ENCODE assay signal across 10 mouse cellular contexts in genomic region chr1:166045060-166045893, GRCm38 (mm10). TPM values are rescaled to one million over a fixed set of nuclear protein-coding genes. Genes with fewer than 3 reads are reported as not detected.
A peak's percentile ranks its signal among the peaks of the same experiment; 100 is the strongest.
DNase-seq lines count a peak whose midpoint lies in the region; ATAC-seq and TF ChIP-seq lines count a peak whose summit lies in the region.
"Had no signal": no experiment of that assay in that cellular context is flagged by ENCODE, and none has a peak within 500 bp of the region (broad histone marks: within the 10 kb centered on the region; RNA-seq: fewer than 3 reads in every experiment).

No protein-coding gene starts in this region.

- no peak overlapping the region; the same call in 1 of the 2 replicates for H3K4me3 ChIP-seq in heart, embryonic 10.5 days
- no peak overlapping the region for H3K4me3 ChIP-seq in hindbrain, embryonic 12.5 days
- H3K4me3 ChIP-seq in midbrain, embryonic 15.5 days, result no peak overlapping the region

- in situ Hi-C loops in Patski (cut with MboI; ENCODE audit: low pct_unique_long_range_greater_than_20kb), result no loop called here

- no peak for DNase-seq in heart, embryonic 10.5 days (ENCODE audit: low spot score)
- no peak for DNase-seq in heart, adult 18-20 months
- peak; percentile 56 for DNase-seq in Patski (ENCODE audit: low read depth, low spot score)
- DNase-seq in gastrocnemius, postnatal 10 days, result no peak
- no peak for DNase-seq in T-cell, adult 2 months (ENCODE audit: low spot score)
- DNase-seq in gastrocnemius, adult 18-20 months (ENCODE audit: low spot score), result no peak
- DNase-seq: right cerebral cortex, postnatal 25 days had no signal

- peaks cover 51% of the 10 kb centered on the region for H3K4me1 ChIP-seq in heart, embryonic 10.5 days
- peaks cover 49% of the 10 kb centered on the region for H3K4me1 ChIP-seq in hindbrain, embryonic 12.5 days
- H3K4me1 ChIP-seq in midbrain, embryonic 15.5 days, result peaks cover 36% of the 10 kb centered on the region

- ATAC-seq in Patski, result peak; percentile 38
- ATAC-seq in hindbrain, embryonic 12.5 days (ENCODE audit: low FRiP score), result no peak
- ATAC-seq in midbrain, embryonic 15.5 days (replicated peaks), result no peak

- no peaks in the 10 kb centered on the region for H3K9me3 ChIP-seq in heart, embryonic 10.5 days
- no peaks in the 10 kb centered on the region for H3K9me3 ChIP-seq in hindbrain, embryonic 12.5 days (replicated peaks)
- H3K9me3 ChIP-seq in midbrain, embryonic 15.5 days, result no peaks in the 10 kb centered on the region

- CTCF ChIA-PET in Patski (lab: Charles Lee), result interaction anchor here (1.3 kb wide), 1 partner anchor 9 kb away, joined by 3 read pairs; no protein-coding TSS in a partner anchor

- H3K36me3 ChIP-seq in heart, embryonic 10.5 days, result no peaks in the 10 kb centered on the region
- H3K36me3 ChIP-seq in hindbrain, embryonic 12.5 days, result no peaks in the 10 kb centered on the region
- H3K36me3 ChIP-seq in midbrain, embryonic 15.5 days (replicated peaks), result no peaks in the 10 kb centered on the region

- peaks cover 22% of the 10 kb centered on the region for H3K27me3 ChIP-seq in heart, embryonic 10.5 days (ENCODE audit: insufficient read depth, poor library complexity, severe bottlenecking)
- peaks cover 4% of the 10 kb centered on the region for H3K27me3 ChIP-seq in Patski
- H3K27me3 ChIP-seq in hindbrain, embryonic 12.5 days, result peaks cover 21% of the 10 kb centered on the region
- H3K27me3 ChIP-seq in midbrain, embryonic 15.5 days (replicated peaks), result peaks cover 15% of the 10 kb centered on the region

- H3K9ac ChIP-seq in hindbrain, embryonic 12.5 days, result 0 out of 2 replicates have a peak overlapping the region, but pooled peaks have one; percentile 29
- no peak overlapping the region for H3K9ac ChIP-seq in midbrain, embryonic 15.5 days

- 30% methylated on average over 14 of the region's 14 CpGs for WGBS in heart, embryonic 10.5 days
- WGBS in hindbrain, embryonic 12.5 days, result 13% methylated on average over 14 of the region's 14 CpGs
- WGBS in midbrain, embryonic 15.5 days, result 17% methylated on average over 14 of the region's 14 CpGs

- no peak for TF ChIP-seq CTCF in Patski (IDR thresholded peaks at IDR 0.05)

- POLR2A ChIA-PET in Patski (lab: Charles Lee), result no interaction called here

- peak overlapping the region; percentile 27 for H3K4me2 ChIP-seq in hindbrain, embryonic 12.5 days (replicated peaks)
- peak overlapping the region; percentile 14; the same call in 1 of the 2 replicates for H3K4me2 ChIP-seq in midbrain, embryonic 15.5 days
- H3K4me2 ChIP-seq: liver, embryonic 11.5 days had no signal

- peak overlapping the region; percentile 69; the same call in 1 of the 2 replicates for H3K27ac ChIP-seq in heart, embryonic 10.5 days
- H3K27ac ChIP-seq in hindbrain, embryonic 12.5 days, result peak overlapping the region; percentile 40; the same call in 1 of the 2 replicates
- no peak overlapping the region for H3K27ac ChIP-seq in midbrain, embryonic 15.5 days

RNA-seq across cellular contexts. Expression of gene Pou2f1, which starts 42.8 kb away (rescaled TPM):
- 12.9 and 18.4 TPM in 2 replicates for polyA plus RNA-seq in heart, embryonic 10.5 days (2016; fragmentation: Nextera tagmentation; extraction: Ambion mirVana)
- 10 to 100 TPM in 1 of 2 experiments, 1 to 10 TPM in 1; 6.0 to 11.4 TPM for total RNA-seq in heart, adult 18-20 months (2021)
- 8.3 TPM for polyA plus RNA-seq in Patski (2021)
- 18.9 and 21.0 TPM in 2 replicates for polyA plus RNA-seq in hindbrain, embryonic 12.5 days (2016; fragmentation: Nextera tagmentation; extraction: Ambion mirVana)
- 25.6 and 30.1 TPM in 2 replicates for polyA plus RNA-seq in midbrain, embryonic 15.5 days (2015; fragmentation: Nextera tagmentation; extraction: Ambion mirVana)
- total RNA-seq in gastrocnemius, postnatal 10 days (2021), result 10 to 100 TPM in 1 of 2 experiments, 1 to 10 TPM in 1; 9.6 to 11.4 TPM
- total RNA-seq in gastrocnemius, adult 18-20 months (2021), result 1 to 10 TPM; 7.7 to 8.3 TPM
